Mouse (Mus musculus) 3T3-L1 (cell line): ENCODE data around the gene Cdc16.

ENCODE experiments used
- DNase-seq: peaks from one replicate; pipeline ENCODE4 v3.0.0-alpha.2; 2015; ENCODE audit warnings: low read depth, low spot score

Cdc16 gene

GRCm38 (mm10) chr8:13799566-13799965 is 42.1 kb downstream of the Cdc16 start:
- DNase-seq: no peak

GRCm38 (mm10) chr8:13828598-13829172 is 71.2 kb downstream of the Cdc16 start:
- DNase-seq: no peak
